Mouse (Mus musculus): Measurements from ENCODE around the gene Tifa.

- TF ChIP-seq CTCF (IDR thresholded peaks at IDR 0.05; ENCODE audit: extremely low read depth, insufficient read depth, insufficient read length, insufficient replicate concordance) (no peak), POLR2A (IDR thresholded peaks at IDR 0.05; ENCODE audit: low read depth, low read length) (no peak)
Observed at GRCm38 (mm10) chr3:127835594-127835993, 46.0 kb downstream of the Tifa start.
